10 mouse cellular contexts compared by ENCODE assay signal in genomic region chr5:75975398-75975797, GRCm38 (mm10). TPM values are rescaled to one million over a fixed set of nuclear protein-coding genes. Genes with fewer than 3 reads are reported as not detected.
DNase-seq lines count a peak whose midpoint lies in the region; ATAC-seq lines count a peak whose summit lies in the region.
"Had no signal": no experiment of that assay in that cellular context is flagged by ENCODE, and none has a peak within 500 bp of the region (broad histone marks: within the 10 kb centered on the region; RNA-seq: fewer than 3 reads in every experiment).

No protein-coding gene starts in this region.

- no peaks in the 10 kb centered on the region for H3K9me3 ChIP-seq in heart, embryonic 10.5 days
- no peaks in the 10 kb centered on the region for H3K9me3 ChIP-seq in liver, embryonic 11.5 days (ENCODE audit: control insufficient read depth, low read length)
- no peaks in the 10 kb centered on the region for H3K9me3 ChIP-seq in liver, embryonic 12.5 days (replicated peaks)
- no peaks in the 10 kb centered on the region for H3K9me3 ChIP-seq in embryonic facial prominence, embryonic 13.5 days
- no peaks in the 10 kb centered on the region for H3K9me3 ChIP-seq in limb, embryonic 15.5 days

- H3K27ac ChIP-seq in heart, embryonic 10.5 days: no peak overlapping the region
- H3K27ac ChIP-seq in liver, embryonic 11.5 days (ENCODE audit: low read depth, low read length): no peak overlapping the region
- no peak overlapping the region for H3K27ac ChIP-seq in liver, embryonic 12.5 days
- H3K27ac ChIP-seq in embryonic facial prominence, embryonic 13.5 days: no peak overlapping the region
- H3K27ac ChIP-seq in limb, embryonic 15.5 days: no peak overlapping the region

- no peak overlapping the region for H3K9ac ChIP-seq in liver, embryonic 11.5 days (ENCODE audit: low read depth, low read length)
- H3K9ac ChIP-seq in liver, embryonic 12.5 days: no peak overlapping the region
- H3K9ac ChIP-seq in embryonic facial prominence, embryonic 13.5 days: no peak overlapping the region
- H3K9ac ChIP-seq in limb, embryonic 15.5 days: no peak overlapping the region

- ATAC-seq in liver, embryonic 11.5 days (replicated peaks; ENCODE audit: low FRiP score): no peak
- ATAC-seq in liver, embryonic 12.5 days: no peak
- no peak for ATAC-seq in embryonic facial prominence, embryonic 13.5 days (ENCODE audit: insufficient number of reproducible peaks, insufficient read depth, low FRiP score, low TSS enrichment, low read depth)
- no peak for ATAC-seq in limb, embryonic 15.5 days (ENCODE audit: insufficient number of reproducible peaks, low FRiP score, low TSS enrichment, low read depth)

- WGBS in heart, embryonic 10.5 days: 68% methylated on average over 5 of the region's 5 CpGs
- 59% methylated on average over 5 of the region's 5 CpGs for WGBS in liver, embryonic 11.5 days
- 52% methylated on average over 5 of the region's 5 CpGs for whole genome bisulfite sequencing in liver, embryonic 12.5 days (ENCODE audit: insufficient replicate concordance)
- WGBS in embryonic facial prominence, embryonic 13.5 days: 34% methylated on average over 5 of the region's 5 CpGs
- WGBS in limb, embryonic 15.5 days: 47% methylated on average over 5 of the region's 5 CpGs

- H3K4me2 ChIP-seq in liver, embryonic 11.5 days: peak overlapping the region; percentile 9; the same call in 1 of the 2 replicates
- no peak overlapping the region for H3K4me2 ChIP-seq in liver, embryonic 12.5 days
- no peak overlapping the region for H3K4me2 ChIP-seq in embryonic facial prominence, embryonic 13.5 days
- no peak overlapping the region for H3K4me2 ChIP-seq in limb, embryonic 15.5 days

- H3K4me3 ChIP-seq in heart, embryonic 10.5 days: peak overlapping the region; percentile 79
- peak overlapping the region; percentile 10; the same call in 1 of the 2 replicates for H3K4me3 ChIP-seq in liver, embryonic 11.5 days (ENCODE audit: low read depth, low read length)
- no peak overlapping the region for H3K4me3 ChIP-seq in liver, embryonic 12.5 days
- 0 out of 2 replicates have a peak overlapping the region, but pooled peaks have one; percentile 6 for H3K4me3 ChIP-seq in embryonic facial prominence, embryonic 13.5 days
- peak overlapping the region; percentile 10; the same call in 1 of the 2 replicates for H3K4me3 ChIP-seq in limb, embryonic 15.5 days

- peaks cover 15% of the 10 kb centered on the region; the same call in 1 of the 2 replicates for H3K36me3 ChIP-seq in heart, embryonic 10.5 days
- no peaks in the 10 kb centered on the region for H3K36me3 ChIP-seq in liver, embryonic 11.5 days (ENCODE audit: control insufficient read depth, insufficient read depth, low read length)
- H3K36me3 ChIP-seq in liver, embryonic 12.5 days: no peaks in the 10 kb centered on the region
- H3K36me3 ChIP-seq in embryonic facial prominence, embryonic 13.5 days: no peaks in the 10 kb centered on the region
- H3K36me3 ChIP-seq in limb, embryonic 15.5 days: no peaks in the 10 kb centered on the region

- no peak for DNase-seq in heart, embryonic 10.5 days (ENCODE audit: low spot score)
- no peak for DNase-seq in heart, postnatal 4 days
- no peak for DNase-seq in liver, embryonic 11.5 days (ENCODE audit: low spot score)
- no peak for DNase-seq in ovary, postnatal 14 days (ENCODE audit: low spot score)
- no peak for DNase-seq in layer of hippocampus, postnatal 25 days (ENCODE audit: extremely low spot score in 1 of 2, low spot score in 1 of 2)
- DNase-seq: kidney, postnatal 4 days; thymus, postnatal 14 days had no signal

- peaks cover 46% of the 10 kb centered on the region for H3K27me3 ChIP-seq in heart, embryonic 10.5 days (ENCODE audit: insufficient read depth, poor library complexity, severe bottlenecking)
- H3K27me3 ChIP-seq in liver, embryonic 11.5 days (replicated peaks; ENCODE audit: control insufficient read depth, insufficient read depth, low read length): peaks cover 48% of the 10 kb centered on the region
- peaks cover 72% of the 10 kb centered on the region for H3K27me3 ChIP-seq in liver, embryonic 12.5 days (replicated peaks)
- peaks cover 62% of the 10 kb centered on the region for H3K27me3 ChIP-seq in embryonic facial prominence, embryonic 13.5 days
- peaks cover 45% of the 10 kb centered on the region for H3K27me3 ChIP-seq in limb, embryonic 15.5 days

- H3K4me1 ChIP-seq in heart, embryonic 10.5 days: peaks cover 24% of the 10 kb centered on the region
- peaks cover 11% of the 10 kb centered on the region for H3K4me1 ChIP-seq in liver, embryonic 11.5 days (replicated peaks; ENCODE audit: control insufficient read depth, insufficient read depth, low read length)
- H3K4me1 ChIP-seq in liver, embryonic 12.5 days: peaks cover 18% of the 10 kb centered on the region
- H3K4me1 ChIP-seq in embryonic facial prominence, embryonic 13.5 days: peaks cover 18% of the 10 kb centered on the region
- H3K4me1 ChIP-seq in limb, embryonic 15.5 days: peaks cover 17% of the 10 kb centered on the region

RNA-seq across cellular contexts. Expression of gene Kdr, which starts 2.9 kb away (rescaled TPM):
- 36.7 and 48.1 TPM in 2 replicates for polyA plus RNA-seq in heart, embryonic 10.5 days (2016; fragmentation: Nextera tagmentation; extraction: Ambion mirVana)
- total RNA-seq in heart, postnatal 4 days (2021): 100 to 1,000 TPM; 115 to 119 TPM
- 28.0 and 31.2 TPM in 2 replicates for polyA plus RNA-seq in liver, embryonic 11.5 days (2014; fragmentation: Nextera tagmentation; extraction: Ambion mirVana)
- polyA plus RNA-seq in liver, embryonic 12.5 days (2016; fragmentation: Nextera tagmentation; extraction: Ambion mirVana): 16.7 and 18.6 TPM in 2 replicates
- 20.6 and 23.3 TPM in 2 replicates for polyA plus RNA-seq in embryonic facial prominence, embryonic 13.5 days (2015; fragmentation: Nextera tagmentation; extraction: Ambion mirVana)
- polyA plus RNA-seq in limb, embryonic 15.5 days (2015; fragmentation: Nextera tagmentation; extraction: Ambion mirVana): 27.0 and 27.1 TPM in 2 replicates
- total RNA-seq in layer of hippocampus, postnatal 25 days (2021): 10 to 100 TPM in 1 of 2 experiments, 1 to 10 TPM in 1; 8.0 to 11.7 TPM
